Mouse (Mus musculus): ENCODE data around the gene Arap2. TPM values are rescaled to one million over a fixed set of nuclear protein-coding genes. Genes with fewer than 3 reads are reported as not detected.

The Arap2 gene
- polyA plus RNA-seq, 1 experiment, result 0.04 TPM

GRCm38 (mm10) chr5:62653924-62654323, 112.0 kb downstream of the Arap2 start:
- Histone ChIP-seq H3K4me1 (no peaks in the 10 kb centered on the region), H3K9me3 (no peaks in the 10 kb centered on the region), H3K27me3 (replicated peaks) (no peaks in the 10 kb centered on the region), H3K36me3 (replicated peaks; ENCODE audit: low read length) (no peaks in the 10 kb centered on the region), H3K4me3 (replicated peaks) (no peak overlapping the region)
- TF ChIP-seq GATA1 (IDR thresholded peaks at IDR 0.05; ENCODE audit: borderline replicate concordance, low read length) (no peak), FLI1 (IDR thresholded peaks at IDR 0.05; ENCODE audit: low read length) (no peak)

DNA sequence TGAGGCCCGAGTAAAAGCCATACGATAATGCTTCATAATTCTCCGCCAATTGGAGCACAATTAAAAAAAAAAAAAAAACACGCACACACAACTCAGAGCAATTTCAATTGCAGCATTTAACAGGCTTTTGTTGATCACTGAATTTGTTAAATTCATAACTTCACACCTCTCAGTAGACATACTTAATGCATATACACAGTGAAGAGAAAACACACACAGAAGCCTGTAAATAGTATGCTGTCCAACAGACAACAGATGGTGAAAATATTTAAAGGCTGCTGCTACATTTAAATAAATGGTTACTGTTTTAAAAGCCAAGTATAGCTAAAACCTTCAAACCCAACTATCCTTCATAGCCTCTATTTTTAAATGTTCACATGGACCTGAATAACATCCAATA, 123.6 kb downstream of the Arap2 start:
- TF ChIP-seq GATA1 (IDR thresholded peaks at IDR 0.05; ENCODE audit: borderline replicate concordance, low read length) (no peak), FLI1 (IDR thresholded peaks at IDR 0.05; ENCODE audit: low read length) (no peak)
- Histone ChIP-seq H3K4me1 (no peaks in the 10 kb centered on the region), H3K9me3 (no peaks in the 10 kb centered on the region), H3K4me3 (replicated peaks) (no peak overlapping the region), H3K27me3 (replicated peaks) (no peaks in the 10 kb centered on the region), H3K36me3 (replicated peaks; ENCODE audit: low read length) (no peaks in the 10 kb centered on the region)

GRCm38 (mm10) chr5:62640501-62640900, 125.5 kb downstream of the Arap2 start:
- Histone ChIP-seq H3K9me3 (no peaks in the 10 kb centered on the region), H3K4me1 (no peaks in the 10 kb centered on the region), H3K27me3 (replicated peaks) (no peaks in the 10 kb centered on the region), H3K4me3 (replicated peaks) (no peak overlapping the region), H3K36me3 (replicated peaks; ENCODE audit: low read length) (no peaks in the 10 kb centered on the region)
- TF ChIP-seq FLI1 (IDR thresholded peaks at IDR 0.05; ENCODE audit: low read length) (no peak), GATA1 (IDR thresholded peaks at IDR 0.05; ENCODE audit: borderline replicate concordance, low read length) (no peak)

DNA sequence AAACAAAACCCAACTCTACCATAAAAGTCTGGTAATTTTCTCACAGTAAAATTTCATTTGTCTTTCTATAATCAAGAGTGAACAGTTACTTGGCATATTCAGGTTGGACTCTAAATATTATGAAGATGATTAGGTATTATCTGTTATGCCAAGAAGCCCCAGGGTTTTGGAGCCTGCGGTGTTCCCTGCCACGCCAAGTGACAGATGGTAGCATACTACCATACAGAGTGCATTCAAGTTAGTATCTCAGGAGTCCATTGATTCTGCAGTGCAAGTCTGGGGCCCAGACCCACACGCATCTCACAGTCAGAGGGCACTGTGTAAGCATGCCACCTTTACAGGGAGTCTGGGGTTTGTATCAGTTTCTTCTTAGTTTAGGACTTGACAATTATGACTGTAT, 129.6 kb downstream of the Arap2 start:
- no peaks in the 10 kb centered on the region for H3K4me1 ChIP-seq
- H3K4me3 ChIP-seq (replicated peaks), result no peak overlapping the region
- TF ChIP-seq GATA1 (IDR thresholded peaks at IDR 0.05; ENCODE audit: borderline replicate concordance, low read length), result no peak
- TF ChIP-seq FLI1 (IDR thresholded peaks at IDR 0.05; ENCODE audit: low read length), result no peak
- no peaks in the 10 kb centered on the region for H3K27me3 ChIP-seq (replicated peaks)
- H3K36me3 ChIP-seq (replicated peaks; ENCODE audit: low read length), result no peaks in the 10 kb centered on the region
- H3K9me3 ChIP-seq, result no peaks in the 10 kb centered on the region

- Histone ChIP-seq H3K9me3 (no peaks in the 10 kb centered on the region), H3K4me1 (no peaks in the 10 kb centered on the region), H3K27me3 (replicated peaks) (no peaks in the 10 kb centered on the region), H3K4me3 (replicated peaks) (no peak overlapping the region), H3K36me3 (replicated peaks; ENCODE audit: low read length) (peaks cover 9% of the 10 kb centered on the region)
- TF ChIP-seq GATA1 (IDR thresholded peaks at IDR 0.05; ENCODE audit: borderline replicate concordance, low read length) (no peak), FLI1 (IDR thresholded peaks at IDR 0.05; ENCODE audit: low read length) (no peak)
These were observed 137.1 kb downstream of the Arap2 start for GRCm38 (mm10) chr5:62628901-62629300.

DNA sequence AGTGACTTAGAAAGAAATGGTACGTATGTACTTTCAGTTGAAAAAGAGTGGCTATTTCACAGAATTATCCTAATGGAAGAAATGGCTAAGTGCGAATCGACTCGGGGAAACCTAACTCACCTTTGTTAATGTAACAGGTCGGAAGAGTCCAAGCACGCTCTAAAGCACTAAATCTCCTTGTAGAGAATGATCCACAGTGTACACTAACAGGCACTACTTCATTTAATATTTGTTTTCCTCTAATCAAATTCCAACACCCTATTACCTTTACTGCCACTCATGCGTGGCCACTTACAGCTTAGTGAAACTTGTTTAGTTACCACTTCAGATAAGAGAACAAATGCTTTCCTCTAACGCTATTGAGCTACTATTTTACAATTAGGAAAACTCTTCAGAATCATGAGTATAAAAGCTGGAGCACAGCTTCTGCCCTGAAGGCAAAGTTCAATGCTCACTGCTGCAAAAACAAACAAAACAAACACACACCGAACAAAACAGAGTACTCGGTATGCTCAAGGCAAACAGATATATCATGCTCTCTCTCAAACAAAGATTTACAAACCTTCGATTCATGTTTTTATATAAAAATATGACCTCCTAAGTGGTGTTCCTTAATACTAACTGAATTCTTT, 143.0 kb downstream of the Arap2 start:
- no peaks in the 10 kb centered on the region for H3K36me3 ChIP-seq (replicated peaks; ENCODE audit: low read length)
- H3K4me1 ChIP-seq, result no peaks in the 10 kb centered on the region
- H3K27me3 ChIP-seq (replicated peaks), result no peaks in the 10 kb centered on the region
- no peaks in the 10 kb centered on the region for H3K9me3 ChIP-seq
- no peak overlapping the region for H3K4me3 ChIP-seq (replicated peaks)
- TF ChIP-seq FLI1 (IDR thresholded peaks at IDR 0.05; ENCODE audit: low read length) (no peak), GATA1 (IDR thresholded peaks at IDR 0.05; ENCODE audit: borderline replicate concordance, low read length) (no peak)

GRCm38 (mm10) chr5:62618286-62618685, 147.7 kb downstream of the Arap2 start:
- H3K27me3 ChIP-seq (replicated peaks), result no peaks in the 10 kb centered on the region
- no peaks in the 10 kb centered on the region for H3K36me3 ChIP-seq (replicated peaks; ENCODE audit: low read length)
- peaks cover 8% of the 10 kb centered on the region; the same call in 1 of the 2 replicates for H3K4me1 ChIP-seq
- TF ChIP-seq FLI1 (IDR thresholded peaks at IDR 0.05; ENCODE audit: low read length) (no peak), GATA1 (IDR thresholded peaks at IDR 0.05; ENCODE audit: borderline replicate concordance, low read length) (no peak)
- no peak overlapping the region for H3K4me3 ChIP-seq (replicated peaks)
- H3K9me3 ChIP-seq, result no peaks in the 10 kb centered on the region

DNA sequence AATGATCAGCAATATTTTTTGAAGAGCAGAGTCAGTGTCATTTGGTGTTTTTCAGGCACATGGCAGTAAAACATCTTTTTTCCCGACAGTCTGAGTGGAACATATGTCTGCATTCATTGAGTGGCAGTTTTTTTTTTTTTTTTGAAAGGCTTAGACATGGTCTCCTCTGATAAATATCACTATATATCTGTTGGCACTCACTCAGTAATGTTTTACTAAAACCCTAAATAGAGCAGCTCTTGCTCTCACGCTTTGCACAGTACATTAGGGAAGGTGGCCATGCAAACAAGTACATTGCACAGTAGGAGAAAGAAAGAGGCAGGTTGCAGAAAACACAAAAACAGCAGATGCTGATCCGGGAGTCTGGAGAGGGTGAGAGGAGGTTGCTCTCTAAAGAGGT, 154.0 kb downstream of the Arap2 start:
- TF ChIP-seq FLI1 (IDR thresholded peaks at IDR 0.05; ENCODE audit: low read length) (no peak), GATA1 (IDR thresholded peaks at IDR 0.05; ENCODE audit: borderline replicate concordance, low read length) (no peak)
- H3K4me3 ChIP-seq (replicated peaks), result no peak overlapping the region
- peaks cover 8% of the 10 kb centered on the region; the same call in 1 of the 2 replicates for H3K4me1 ChIP-seq
- H3K9me3 ChIP-seq, result no peaks in the 10 kb centered on the region
- H3K27me3 ChIP-seq (replicated peaks), result no peaks in the 10 kb centered on the region
- H3K36me3 ChIP-seq (replicated peaks; ENCODE audit: low read length), result no peaks in the 10 kb centered on the region

- Histone ChIP-seq H3K36me3 (replicated peaks; ENCODE audit: low read length) (no peaks in the 10 kb centered on the region), H3K9me3 (no peaks in the 10 kb centered on the region), H3K27me3 (replicated peaks) (no peaks in the 10 kb centered on the region), H3K4me3 (replicated peaks) (no peak overlapping the region), H3K4me1 (no peaks in the 10 kb centered on the region)
- no peak for TF ChIP-seq GATA1 (IDR thresholded peaks at IDR 0.05; ENCODE audit: borderline replicate concordance, low read length)
- no peak for TF ChIP-seq FLI1 (IDR thresholded peaks at IDR 0.05; ENCODE audit: low read length)
These were observed 178.6 kb downstream of the Arap2 start for GRCm38 (mm10) chr5:62587348-62587747.

DNA sequence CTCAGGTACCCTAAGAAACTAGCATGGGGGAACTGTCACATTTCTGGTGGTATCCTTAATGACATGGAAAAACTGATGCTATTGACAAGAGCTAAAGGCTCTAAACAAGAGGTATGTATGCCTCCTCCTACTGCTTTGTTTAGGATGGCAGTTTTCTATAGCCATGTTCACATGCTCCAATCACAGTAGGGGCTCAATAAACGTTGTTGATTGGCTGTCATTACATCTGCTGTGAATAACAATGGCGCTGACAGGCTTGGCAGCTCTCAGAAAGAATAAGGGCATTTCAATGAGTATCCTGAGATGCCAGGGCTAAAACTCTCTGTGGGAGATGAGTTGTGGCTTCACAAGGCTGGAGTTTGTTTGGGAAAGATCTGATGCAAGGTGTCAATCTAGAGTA, 183.3 kb downstream of the Arap2 start:
- TF ChIP-seq FLI1 (IDR thresholded peaks at IDR 0.05; ENCODE audit: low read length), result no peak
- TF ChIP-seq GATA1 (IDR thresholded peaks at IDR 0.05; ENCODE audit: borderline replicate concordance, low read length), result no peak
- H3K4me3 ChIP-seq (replicated peaks), result no peak overlapping the region
- H3K4me1 ChIP-seq, result no peaks in the 10 kb centered on the region
- no peaks in the 10 kb centered on the region for H3K36me3 ChIP-seq (replicated peaks; ENCODE audit: low read length)
- no peaks in the 10 kb centered on the region for H3K27me3 ChIP-seq (replicated peaks)
- H3K9me3 ChIP-seq, result no peaks in the 10 kb centered on the region

DNA sequence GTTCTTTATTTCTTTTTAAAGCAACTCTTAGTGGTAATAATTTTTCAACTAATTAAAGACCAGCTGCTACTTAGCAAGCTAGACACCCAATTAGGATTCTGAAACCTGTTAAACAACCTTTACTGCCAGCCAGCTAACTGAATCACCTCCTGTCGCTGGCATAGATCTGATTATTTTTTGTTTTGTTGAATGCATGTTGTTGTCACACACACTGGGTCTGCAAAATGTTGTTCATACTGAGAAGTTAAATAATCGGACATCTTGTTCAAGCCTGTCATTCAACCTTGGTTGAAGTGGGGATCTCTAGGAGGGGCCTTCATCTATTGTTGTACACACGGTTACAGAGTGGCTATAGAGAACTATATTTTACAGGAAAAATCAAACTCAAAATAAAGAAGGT, 184.3 kb downstream of the Arap2 start:
- Histone ChIP-seq H3K36me3 (replicated peaks; ENCODE audit: low read length) (no peaks in the 10 kb centered on the region), H3K4me3 (replicated peaks) (no peak overlapping the region), H3K4me1 (no peaks in the 10 kb centered on the region), H3K9me3 (no peaks in the 10 kb centered on the region), H3K27me3 (replicated peaks) (no peaks in the 10 kb centered on the region)
- TF ChIP-seq FLI1 (IDR thresholded peaks at IDR 0.05; ENCODE audit: low read length), result no peak
- TF ChIP-seq GATA1 (IDR thresholded peaks at IDR 0.05; ENCODE audit: borderline replicate concordance, low read length), result no peak

All from megakaryocyte, embryonic 14.5 days (primary cell).